Comparison of ENCODE assay signal across 9 mouse cellular contexts in the genomic region with DNA sequence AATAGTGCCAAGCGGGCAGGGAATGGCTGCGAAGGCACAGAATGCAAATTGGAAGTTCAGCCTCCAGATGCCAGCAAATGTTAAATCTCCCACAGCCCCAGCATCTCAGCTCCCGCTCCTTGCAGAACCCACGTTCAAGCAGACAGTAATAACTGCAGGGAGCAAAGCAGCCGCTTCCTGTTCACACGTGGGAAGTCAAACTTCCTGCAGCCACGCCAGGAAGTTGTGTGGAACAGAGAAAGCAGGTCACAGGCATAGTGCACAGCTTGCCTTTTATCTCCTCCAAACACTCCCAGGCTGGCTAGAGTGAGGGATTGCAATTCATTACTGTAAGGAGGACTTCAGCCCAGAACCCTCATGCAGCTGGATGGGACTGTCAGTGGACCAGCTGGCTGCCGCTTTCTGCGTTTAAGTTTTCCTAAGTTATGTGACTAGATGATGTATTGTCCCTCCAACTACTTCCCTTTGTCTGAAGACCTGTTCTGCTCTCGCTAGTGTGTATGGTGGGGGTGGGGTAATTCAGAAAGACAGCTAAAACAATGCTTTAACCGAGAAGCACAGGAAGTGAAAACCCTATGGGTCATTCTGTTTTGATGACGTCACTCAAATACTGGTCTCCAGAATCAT.
A peak's percentile ranks its signal among the peaks of the same experiment; 100 is the strongest.
DNase-seq lines count a peak whose midpoint lies in the region; ATAC-seq and TF ChIP-seq lines count a peak whose summit lies in the region.
"Had no signal": no experiment of that assay in that cellular context is flagged by ENCODE, and none has a peak within 500 bp of the region (broad histone marks: within the 10 kb centered on the region; RNA-seq: fewer than 3 reads in every experiment).

No protein-coding gene starts in this region.

- H3K9me3 ChIP-seq in heart, embryonic 15.5 days (replicated peaks) = no peaks in the 10 kb centered on the region
- H3K9me3 ChIP-seq in kidney, postnatal 0 days (replicated peaks; ENCODE audit: low read length) = no peaks in the 10 kb centered on the region
- no peaks in the 10 kb centered on the region for H3K9me3 ChIP-seq in limb, embryonic 14.5 days (ENCODE audit: control insufficient read depth, low read length)
- no peaks in the 10 kb centered on the region for H3K9me3 ChIP-seq in neural tube, embryonic 11.5 days (ENCODE audit: control insufficient read depth, low read length)

- no peaks in the 10 kb centered on the region for H3K27me3 ChIP-seq in heart, embryonic 15.5 days
- H3K27me3 ChIP-seq in kidney, postnatal 0 days (ENCODE audit: insufficient read depth, low read length) = no peaks in the 10 kb centered on the region
- H3K27me3 ChIP-seq in limb, embryonic 14.5 days (ENCODE audit: control insufficient read depth, insufficient read depth, low read length) = no peaks in the 10 kb centered on the region
- H3K27me3 ChIP-seq in neural tube, embryonic 11.5 days (ENCODE audit: control insufficient read depth, insufficient read depth, low read length) = no peaks in the 10 kb centered on the region
- H3K27me3 ChIP-seq: CH12.LX had no signal

- TF ChIP-seq POLR2A in limb, embryonic 14.5 days (IDR thresholded peaks at IDR 0.05; ENCODE audit: borderline replicate concordance, extremely low read depth, insufficient read depth, insufficient read length) = no peak

- WGBS in heart, embryonic 15.5 days = 21% methylated on average over 12 of the region's 12 CpGs
- 12% methylated on average over 12 of the region's 12 CpGs for WGBS in kidney, postnatal 0 days
- WGBS in limb, embryonic 14.5 days = 13% methylated on average over 12 of the region's 12 CpGs
- WGBS in neural tube, embryonic 11.5 days = 25% methylated on average over 12 of the region's 12 CpGs

- H3K4me3 ChIP-seq in heart, embryonic 15.5 days = peak overlapping the region; percentile 20
- no peak overlapping the region for H3K4me3 ChIP-seq in kidney, postnatal 0 days (replicated peaks; ENCODE audit: low read depth, low read length)
- H3K4me3 ChIP-seq in limb, embryonic 14.5 days (replicated peaks; ENCODE audit: low read length) = peak overlapping the region; percentile 16
- no peak overlapping the region for H3K4me3 ChIP-seq in neural tube, embryonic 11.5 days (ENCODE audit: low read depth, low read length)

- TF ChIP-seq CTCF in kidney, postnatal 0 days (IDR thresholded peaks at IDR 0.05; ENCODE audit: low read depth) = no peak

- DNase-seq in cerebellum, postnatal 14 days = peak; percentile 17 to 32
- no peak for DNase-seq in cerebellum, adult 11-12 months
- peak; percentile 25 for DNase-seq in embryo, embryonic 9.5 days (ENCODE audit: extremely low spot score)
- peak; percentile 76 for DNase-seq in kidney, postnatal 0 days (ENCODE audit: low spot score)
- peak; percentile 62 for DNase-seq in limb, embryonic 14.5 days (ENCODE audit: low spot score)
- peak; percentile 45 for DNase-seq in neural tube, embryonic 11.5 days (ENCODE audit: low spot score)
- peak; percentile 24 for DNase-seq in yolk sac, embryonic 10.5 days (ENCODE audit: low spot score)

- peak overlapping the region; percentile 75 for H3K27ac ChIP-seq in heart, embryonic 15.5 days
- H3K27ac ChIP-seq in kidney, postnatal 0 days = peak overlapping the region; percentile 62
- peak overlapping the region; percentile 61; the same call in 1 of the 2 replicates for H3K27ac ChIP-seq in limb, embryonic 14.5 days (replicated peaks; ENCODE audit: low read depth, low read length)
- H3K27ac ChIP-seq in neural tube, embryonic 11.5 days (ENCODE audit: low read depth, low read length) = no peak overlapping the region

- H3K4me1 ChIP-seq in heart, embryonic 15.5 days (replicated peaks) = 0 out of 2 replicates have a peak, but pooled peaks cover 5% of the 10 kb centered on the region
- H3K4me1 ChIP-seq in kidney, postnatal 0 days (replicated peaks; ENCODE audit: insufficient read depth, low read length) = no peaks in the 10 kb centered on the region
- H3K4me1 ChIP-seq in limb, embryonic 14.5 days (ENCODE audit: control insufficient read depth, insufficient read depth, low read length) = peaks cover 7% of the 10 kb centered on the region
- 0 out of 2 replicates have a peak, but pooled peaks cover 2% of the 10 kb centered on the region for H3K4me1 ChIP-seq in neural tube, embryonic 11.5 days (ENCODE audit: control insufficient read depth, insufficient read depth, low read length)

- H3K9ac ChIP-seq in heart, embryonic 15.5 days = no peak overlapping the region
- no peak overlapping the region for H3K9ac ChIP-seq in kidney, postnatal 0 days (ENCODE audit: low read depth, low read length)
- H3K9ac ChIP-seq in limb, embryonic 14.5 days (ENCODE audit: low read depth, low read length, severe bottlenecking) = no peak overlapping the region
- H3K9ac ChIP-seq in neural tube, embryonic 11.5 days (ENCODE audit: low read length) = no peak overlapping the region

- peak; percentile 70 for ATAC-seq in heart, embryonic 15.5 days (replicated peaks; ENCODE audit: insufficient number of reproducible peaks, insufficient read depth, low FRiP score, low read depth)
- ATAC-seq in kidney, postnatal 0 days (replicated peaks; ENCODE audit: low FRiP score, low read depth) = peak; percentile 49; the same call in 1 of the 2 replicates
- ATAC-seq in limb, embryonic 14.5 days (ENCODE audit: low FRiP score, low read depth) = peak; percentile 60
- 0 out of 2 replicates have a peak, but pooled peaks have one; percentile 38 for ATAC-seq in neural tube, embryonic 11.5 days (ENCODE audit: insufficient read depth, low FRiP score, low TSS enrichment)

- no peaks in the 10 kb centered on the region for H3K36me3 ChIP-seq in heart, embryonic 15.5 days
- H3K36me3 ChIP-seq in kidney, postnatal 0 days (ENCODE audit: insufficient read depth, low read length) = no peaks in the 10 kb centered on the region
- no peaks in the 10 kb centered on the region for H3K36me3 ChIP-seq in limb, embryonic 14.5 days (ENCODE audit: control insufficient read depth, insufficient read depth, low read length)
- no peaks in the 10 kb centered on the region for H3K36me3 ChIP-seq in neural tube, embryonic 11.5 days (ENCODE audit: control insufficient read depth, insufficient read depth, low read length)

- peak overlapping the region; percentile 52 for H3K4me2 ChIP-seq in heart, embryonic 15.5 days
- peak overlapping the region; percentile 43 for H3K4me2 ChIP-seq in kidney, postnatal 0 days (ENCODE audit: low read length)
- peak overlapping the region; percentile 45 for H3K4me2 ChIP-seq in limb, embryonic 14.5 days (replicated peaks; ENCODE audit: low read depth, low read length, severe bottlenecking)
- H3K4me2 ChIP-seq in neural tube, embryonic 11.5 days (ENCODE audit: low read depth) = peak overlapping the region; percentile 19; the same call in 1 of the 2 replicates

Comparison
In these comparisons a context has a peak if more than half of its experiments do, and no peak if none do; other contexts are left out.
1. H3K4me3 ChIP-seq: peak in heart, embryonic 15.5 days (single experiment) and limb, embryonic 14.5 days (single experiment); none in kidney, postnatal 0 days (single experiment) and neural tube, embryonic 11.5 days (single experiment).
2. Peak in every context shown above with its lines, with median percentiles within 50 percentile points of each other: ATAC-seq and H3K4me2 ChIP-seq.